Mouse (Mus musculus) thymus, postnatal 25 days (tissue): ENCODE data around the gene Kcnd3.

Experiments
- DNase-seq: peaks from one replicate; pipeline ENCODE4 v3.0.0; 2022

The Kcnd3 gene

DNA sequence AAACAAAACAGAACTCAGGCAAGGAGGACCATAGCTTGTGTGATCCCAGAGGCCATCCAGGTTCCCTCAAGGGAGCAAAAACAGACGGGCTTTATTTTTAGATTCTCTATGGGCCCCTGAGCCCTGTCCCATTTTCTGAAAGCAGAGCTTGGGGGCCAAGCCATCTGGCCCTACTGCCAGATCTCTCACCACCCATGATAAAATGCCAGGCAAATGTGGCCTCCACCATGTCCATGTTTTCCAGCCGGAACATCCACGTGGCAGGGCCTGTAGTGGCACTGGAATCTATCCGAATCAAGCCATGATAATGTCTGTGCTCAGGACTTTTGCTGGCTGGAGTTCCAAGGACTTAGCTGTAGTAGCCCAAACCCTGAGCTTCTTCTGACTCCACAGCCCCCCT, 148.4 kb downstream of the Kcnd3 start:
- no peak for DNase-seq

DNA sequence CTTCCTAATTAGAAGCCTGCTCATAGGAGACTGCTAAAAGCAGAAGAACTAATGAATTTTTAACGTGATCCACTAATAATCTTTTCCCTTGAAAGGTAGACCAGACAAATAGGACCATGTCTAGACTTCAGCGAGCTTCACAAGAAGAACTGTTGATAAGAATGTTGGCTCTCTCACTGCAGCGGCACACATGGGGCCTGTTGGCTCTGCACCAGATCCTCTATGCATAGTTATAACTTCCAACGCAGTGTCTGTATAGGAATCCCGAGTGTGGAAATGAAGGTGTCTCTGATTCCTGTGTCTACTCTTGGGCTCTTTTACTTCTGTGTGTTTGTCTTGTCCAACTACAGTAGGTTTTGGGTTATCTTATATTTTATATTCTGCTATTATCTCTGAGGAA, 150.8 kb downstream of the Kcnd3 start:
- no peak for DNase-seq

DNA sequence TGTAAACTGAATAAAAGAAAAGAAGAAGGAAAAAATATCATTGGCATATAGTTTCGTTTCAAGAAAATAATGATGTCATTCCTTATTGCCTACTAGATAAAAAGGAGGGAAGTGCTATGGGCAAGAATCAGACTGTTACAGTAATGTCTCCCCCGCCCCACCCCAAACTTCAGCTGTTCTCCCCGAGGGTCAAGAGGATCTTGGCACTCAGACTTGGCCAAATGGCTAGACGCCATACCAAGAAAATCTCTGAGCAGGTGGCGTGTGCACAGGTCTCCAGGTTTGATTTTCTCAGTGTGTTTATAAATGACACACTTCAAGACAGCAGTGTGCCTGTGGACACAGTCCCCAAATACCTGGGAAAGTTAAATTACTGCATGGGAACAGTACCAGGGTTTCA, 153.6 kb downstream of the Kcnd3 start:
- no peak for DNase-seq

DNA sequence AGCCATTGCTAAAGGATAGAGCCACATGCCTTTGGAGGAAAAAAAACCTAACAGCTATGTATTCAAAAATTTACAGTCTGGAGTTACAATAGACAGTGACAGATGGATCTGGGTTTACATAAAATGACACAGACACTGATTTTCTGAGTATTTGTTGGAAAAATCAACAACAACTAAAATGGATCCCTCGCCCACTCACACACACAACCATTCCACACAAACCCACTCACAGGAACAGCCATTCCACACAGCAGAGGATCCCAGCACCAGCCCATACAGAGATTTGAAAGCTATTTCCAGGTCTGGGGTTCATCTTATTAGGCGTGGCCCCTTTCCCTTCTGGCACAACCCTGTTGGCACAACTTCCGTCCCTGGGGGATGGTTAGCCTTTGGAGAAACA, 156.7 kb downstream of the Kcnd3 start:
- DNase-seq = no peak

DNA sequence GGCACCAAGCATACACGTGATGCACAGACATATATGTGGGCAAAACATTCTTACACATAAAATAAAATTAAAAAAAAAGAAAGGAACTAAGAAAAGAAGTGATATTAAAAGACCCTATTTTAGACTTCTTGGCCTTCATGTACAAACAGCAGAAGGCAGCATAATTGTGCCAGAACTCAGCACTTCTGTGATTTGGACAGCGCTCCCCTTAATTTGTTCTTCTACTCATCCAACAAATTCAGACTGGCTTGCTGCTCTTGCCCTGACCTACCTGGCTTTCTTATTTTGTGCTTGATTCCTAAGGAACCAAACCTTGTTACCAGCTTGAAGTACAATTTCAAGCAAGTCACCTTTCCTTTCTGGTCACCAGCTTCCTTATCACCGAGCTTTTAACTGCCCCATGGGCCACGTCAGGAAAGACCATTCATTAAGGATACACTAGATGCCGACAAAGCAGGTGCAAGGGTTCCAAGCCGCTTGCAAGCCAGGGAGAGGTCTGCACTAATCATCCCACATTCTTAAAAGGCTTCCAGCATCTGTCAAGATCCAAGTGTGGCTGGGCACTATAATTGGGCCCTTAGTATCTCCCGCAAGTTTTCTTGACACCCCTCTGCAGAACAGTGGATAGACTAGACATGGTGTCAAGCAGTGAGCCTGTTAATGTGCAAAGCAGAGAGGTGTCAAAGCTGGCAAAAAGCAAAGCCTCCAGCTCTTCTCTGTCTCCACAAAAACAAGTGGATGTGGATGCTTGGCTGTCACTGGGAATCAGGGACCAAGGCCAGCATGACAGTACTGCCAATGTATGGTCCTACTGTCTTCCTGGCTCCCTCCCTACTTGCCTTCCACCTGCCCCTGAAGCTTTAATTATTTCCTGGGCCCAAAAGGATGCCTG, 159.6 kb downstream of the Kcnd3 start:
- DNase-seq = no peak

DNA sequence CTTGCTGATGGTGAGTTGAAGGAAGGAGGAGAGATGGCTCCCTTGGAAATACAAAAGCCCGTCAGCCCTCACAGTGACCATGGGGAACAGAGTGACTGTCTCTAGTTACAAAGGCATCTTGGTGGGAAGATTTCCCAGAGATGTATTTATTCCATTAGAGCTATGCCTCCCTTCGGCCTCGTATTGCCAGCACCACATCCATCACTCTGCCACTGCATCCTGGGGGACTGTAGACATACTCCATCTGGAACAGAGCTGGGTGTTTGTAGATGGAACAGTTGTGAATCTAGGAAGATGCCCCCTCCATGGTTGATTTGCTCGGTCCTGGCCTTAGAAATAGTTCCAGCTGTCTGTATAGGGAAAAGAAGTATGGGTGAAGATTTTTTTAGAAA, 160.3 kb downstream of the Kcnd3 start:
- DNase-seq = no peak

DNA sequence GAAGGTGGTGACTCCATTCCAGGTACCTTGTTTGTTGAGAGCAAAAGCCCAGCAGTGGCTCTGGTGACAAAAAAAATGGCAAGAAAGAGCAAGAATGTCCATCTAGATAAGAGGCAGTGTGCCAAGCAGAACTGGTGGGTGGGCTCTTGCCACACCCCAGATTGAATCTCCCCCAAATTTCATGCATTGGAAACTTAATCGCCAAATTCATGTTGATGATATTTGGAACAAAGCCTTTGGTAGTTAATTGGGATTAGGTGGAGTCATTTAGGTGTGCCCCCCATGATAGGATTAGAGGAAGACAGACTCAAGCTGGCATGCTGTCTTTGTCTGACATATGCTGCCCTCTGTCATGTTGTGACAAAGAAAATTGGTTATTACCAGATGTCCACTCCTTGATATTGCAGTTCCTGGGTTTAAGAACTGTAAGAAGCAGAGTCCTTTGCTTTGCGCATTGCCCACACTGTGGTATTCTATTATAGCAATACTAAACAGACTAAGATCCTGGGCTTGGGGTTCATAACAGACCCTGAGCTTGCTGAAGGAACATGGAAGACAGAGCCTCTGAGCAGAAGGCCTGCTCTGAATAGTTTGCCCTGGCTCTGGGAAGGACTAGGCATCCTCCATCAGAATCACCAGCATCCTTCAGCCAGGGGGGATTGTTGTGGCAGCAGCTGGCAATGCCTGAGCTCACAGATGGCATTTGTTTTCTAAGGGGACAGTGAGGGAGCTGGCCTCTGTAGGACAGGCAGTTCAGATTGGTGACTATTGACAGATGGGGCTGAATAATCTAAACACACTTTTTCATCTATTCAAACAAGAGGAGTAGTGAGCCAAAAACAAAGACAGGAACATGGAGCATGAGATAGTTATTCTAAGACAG, 165.0 kb downstream of the Kcnd3 start:
- DNase-seq = no peak

DNA sequence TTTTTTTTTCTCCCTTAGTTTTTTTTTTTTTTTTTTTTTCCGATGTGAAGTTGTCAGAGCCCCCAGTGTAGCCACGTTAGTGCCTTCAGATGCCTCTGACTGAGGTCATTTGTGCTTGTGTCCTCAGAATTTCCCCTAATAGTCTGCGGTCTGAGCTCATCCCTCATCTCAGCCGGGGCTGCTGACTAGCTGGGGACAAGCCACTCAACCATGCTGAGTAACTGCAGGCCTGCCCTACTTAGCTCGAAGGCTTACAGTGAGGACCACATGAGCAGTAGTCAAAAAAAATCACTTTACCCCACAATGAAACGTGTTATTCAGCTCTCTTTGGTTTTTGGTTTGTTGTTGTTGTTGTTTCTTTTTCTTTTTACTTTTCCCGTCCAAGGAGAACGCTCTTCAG, 169.0 kb downstream of the Kcnd3 start:
- DNase-seq = no peak

DNA sequence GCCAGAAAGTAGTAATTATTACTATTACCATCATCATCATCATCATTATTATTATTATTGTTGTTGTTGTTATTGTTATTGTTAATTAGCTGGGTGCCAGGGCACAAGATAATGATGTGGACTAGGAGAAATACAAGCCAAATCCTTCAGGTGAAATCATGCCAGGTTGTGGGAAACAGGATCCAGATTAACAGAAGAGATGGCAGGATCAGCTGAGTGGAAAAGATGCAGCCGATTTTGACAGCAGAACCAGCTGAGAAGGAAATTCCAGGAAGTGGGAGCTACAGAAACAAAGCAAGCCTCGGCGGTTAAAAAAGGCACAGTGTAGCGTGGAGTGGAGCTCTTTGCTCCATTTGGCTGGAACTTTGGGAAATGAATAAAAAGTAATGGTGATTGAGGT, 171.0 kb downstream of the Kcnd3 start:
- no peak for DNase-seq

DNA sequence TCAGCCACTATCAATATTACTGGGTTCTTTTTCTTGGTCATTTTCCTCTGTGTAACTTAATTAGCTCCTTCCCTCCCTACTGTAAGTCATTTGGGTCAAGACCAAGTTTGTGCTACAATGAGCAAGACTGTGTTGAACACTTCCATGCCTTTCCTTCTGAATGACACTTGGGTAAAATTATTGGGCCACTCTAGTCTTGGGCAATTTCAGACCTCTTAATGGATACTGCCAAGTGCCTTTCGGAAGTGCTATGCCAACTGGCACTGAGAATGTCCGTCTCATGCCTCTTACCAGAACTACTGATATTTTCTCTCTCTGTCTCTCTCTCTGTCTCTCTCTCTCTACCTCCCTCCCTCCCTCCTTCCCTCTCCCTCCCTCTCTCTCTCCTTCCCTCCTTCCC, 173.8 kb downstream of the Kcnd3 start:
- DNase-seq = no peak

DNA sequence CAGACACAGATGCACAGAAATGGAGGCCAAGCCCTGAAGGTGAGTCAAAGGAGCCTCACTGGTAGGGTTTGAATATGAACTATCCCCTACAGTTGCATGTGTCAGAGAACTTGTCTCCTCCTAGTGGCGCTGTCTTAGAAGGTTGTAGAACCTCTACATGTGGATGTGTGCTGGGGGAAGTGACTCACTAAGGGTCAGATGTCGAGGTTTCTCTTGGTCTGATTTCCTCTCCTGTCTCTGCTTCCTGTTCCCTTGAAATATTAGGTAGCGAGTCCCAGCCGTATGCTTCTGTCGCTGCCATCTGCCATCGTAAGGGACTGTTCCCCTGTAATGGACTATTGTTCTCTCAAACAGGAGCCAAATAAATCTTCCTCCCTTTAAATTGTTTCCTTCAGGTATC, 175.1 kb downstream of the Kcnd3 start:
- DNase-seq = no peak

DNA sequence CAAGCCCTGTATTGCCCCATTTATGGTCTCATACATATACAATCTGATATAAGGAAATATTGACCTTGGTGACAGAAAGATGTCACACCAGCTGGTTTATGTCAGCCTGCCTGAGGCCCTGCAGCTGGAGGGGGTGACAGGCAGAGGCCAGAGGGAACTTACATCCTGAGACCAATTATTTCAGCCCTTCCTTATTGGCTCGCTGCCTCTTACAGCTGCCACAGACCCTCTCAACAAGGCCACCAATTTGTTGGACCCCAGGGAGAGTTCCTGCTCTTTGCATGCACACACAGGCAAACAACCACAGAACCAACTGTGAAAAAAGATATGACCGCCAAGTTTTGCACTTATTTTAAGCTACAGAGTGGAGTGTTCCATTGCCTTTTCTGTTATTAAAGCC, 180.2 kb downstream of the Kcnd3 start:
- DNase-seq = no peak

DNA sequence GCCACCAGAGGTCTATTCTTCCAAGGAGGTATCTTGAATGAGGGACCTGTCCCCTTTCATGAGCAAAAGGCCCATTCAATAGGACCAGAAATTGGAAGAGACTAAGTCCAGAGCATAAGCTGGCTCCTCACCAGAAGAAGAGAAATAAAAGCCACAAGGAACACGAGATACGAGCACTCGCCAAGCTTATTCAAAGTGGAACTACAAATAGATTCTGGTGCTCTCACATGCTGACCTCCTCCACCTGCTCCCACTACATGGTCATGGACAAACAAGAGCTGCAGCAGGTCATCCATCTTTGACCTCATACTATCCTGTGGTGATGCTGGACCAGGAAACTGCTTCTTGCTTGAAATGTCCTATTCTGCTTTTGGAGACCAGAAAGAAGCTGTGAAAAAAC, 180.9 kb downstream of the Kcnd3 start:
- no peak for DNase-seq

DNA sequence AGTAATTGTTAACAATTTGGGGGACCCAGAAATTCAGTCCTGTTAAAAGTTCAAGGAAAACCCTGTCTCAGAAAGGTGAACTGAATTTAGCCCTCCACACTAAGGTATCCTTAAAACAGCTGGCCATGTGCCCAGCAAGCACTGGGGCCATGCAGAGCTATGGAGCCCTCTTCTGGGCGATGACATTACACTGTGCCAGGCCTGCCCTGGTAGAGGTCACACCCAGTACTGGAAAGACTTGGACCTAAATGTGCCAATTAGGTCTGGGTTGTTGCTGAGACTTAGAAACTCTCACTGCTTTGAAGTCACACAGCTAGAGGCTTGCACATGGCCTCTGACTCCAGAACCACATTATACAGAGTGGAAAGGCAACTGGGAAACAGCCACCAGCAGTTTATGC, 190.1 kb downstream of the Kcnd3 start:
- DNase-seq = no peak

DNA sequence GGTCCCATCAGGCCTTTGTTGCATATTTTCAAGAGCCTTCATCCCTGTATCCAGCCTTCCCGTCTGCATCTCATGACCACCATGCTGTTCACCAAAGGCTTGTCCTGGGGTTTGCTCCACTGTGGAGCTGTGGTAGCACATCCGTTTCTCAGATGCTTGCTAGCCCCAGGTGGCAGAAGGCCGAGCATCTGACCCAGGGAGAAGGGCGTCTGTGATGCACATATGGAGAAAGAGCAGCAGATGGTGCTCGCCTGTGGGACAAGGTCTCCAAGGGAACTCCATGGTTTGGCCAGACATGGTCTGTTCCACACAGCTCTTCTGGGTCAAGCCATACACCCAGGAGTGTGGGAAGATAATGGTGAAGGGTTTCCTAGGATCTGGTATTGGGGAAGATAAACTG, 191.4 kb downstream of the Kcnd3 start:
- no peak for DNase-seq

DNA sequence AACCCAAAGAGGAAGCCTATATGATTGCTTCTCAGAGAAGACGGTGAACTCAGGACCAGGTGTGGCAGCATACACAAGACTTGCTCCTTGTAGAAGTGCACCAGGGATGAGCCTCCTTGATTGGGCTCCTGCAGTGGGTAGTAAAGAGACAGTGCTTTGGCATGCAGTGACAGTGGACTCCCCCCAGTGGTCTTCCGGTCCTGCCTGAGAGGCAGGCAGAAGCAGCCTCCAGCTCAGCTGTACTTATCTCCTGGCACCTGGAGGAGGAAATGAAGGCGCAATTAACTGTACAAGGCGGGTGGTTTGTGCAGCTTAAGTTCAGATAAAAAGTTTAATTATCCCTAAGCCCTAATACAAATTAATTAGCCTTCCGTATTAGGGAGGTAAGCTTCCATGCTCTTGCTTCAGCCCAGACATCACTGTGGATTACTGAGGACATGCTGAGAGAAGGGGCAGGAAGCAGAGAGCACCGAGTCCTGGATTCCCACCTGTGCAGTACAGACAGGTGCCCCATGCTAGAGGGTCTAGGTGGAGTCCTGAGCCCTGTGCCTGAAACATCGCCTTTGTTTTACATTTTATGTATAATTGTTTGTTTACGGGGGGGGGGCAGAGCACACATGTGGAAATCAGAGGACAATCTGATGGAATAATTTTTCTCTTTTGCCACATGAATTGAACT, 196.9 kb downstream of the Kcnd3 start:
- no peak for DNase-seq

DNA sequence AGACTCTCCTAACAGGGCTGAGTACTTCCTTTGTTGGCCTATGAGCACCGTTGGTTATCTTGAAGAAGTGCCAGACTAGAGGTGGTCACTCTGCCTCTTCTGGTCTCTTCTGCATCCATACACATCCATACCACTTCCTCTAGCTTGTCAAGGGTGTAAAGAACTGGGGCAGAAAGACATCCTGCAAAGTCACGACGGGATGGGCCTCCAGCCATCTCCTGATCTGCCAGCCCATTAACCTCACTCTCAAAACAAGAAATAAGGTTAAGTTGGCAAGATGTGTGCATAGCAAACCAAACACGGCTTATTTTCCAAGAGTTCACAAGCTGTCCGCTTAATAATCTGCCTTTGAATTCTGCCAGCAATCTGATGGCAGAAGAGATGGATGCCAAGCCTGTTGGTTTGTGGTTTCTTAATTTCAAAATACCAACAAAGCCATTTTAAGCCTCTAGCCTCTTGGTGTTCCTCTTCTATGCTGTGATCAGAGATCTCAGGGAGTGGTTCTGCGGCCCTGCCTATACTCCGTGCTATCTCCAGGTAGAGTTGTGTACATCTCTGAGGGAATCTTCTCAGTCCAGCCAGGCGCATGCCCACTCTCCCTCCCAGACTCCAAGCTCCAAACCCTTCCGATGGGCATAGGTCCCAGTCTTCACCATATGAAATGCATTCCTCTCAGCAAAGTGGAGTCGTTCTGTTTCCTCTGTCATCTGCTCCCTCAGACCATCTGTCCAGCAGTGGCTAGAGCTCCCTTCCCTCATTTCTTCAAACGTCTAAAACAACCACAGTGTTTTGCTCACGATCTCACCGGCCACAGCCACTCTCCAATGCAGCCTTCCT, 201.6 kb downstream of the Kcnd3 start:
- DNase-seq = no peak

DNA sequence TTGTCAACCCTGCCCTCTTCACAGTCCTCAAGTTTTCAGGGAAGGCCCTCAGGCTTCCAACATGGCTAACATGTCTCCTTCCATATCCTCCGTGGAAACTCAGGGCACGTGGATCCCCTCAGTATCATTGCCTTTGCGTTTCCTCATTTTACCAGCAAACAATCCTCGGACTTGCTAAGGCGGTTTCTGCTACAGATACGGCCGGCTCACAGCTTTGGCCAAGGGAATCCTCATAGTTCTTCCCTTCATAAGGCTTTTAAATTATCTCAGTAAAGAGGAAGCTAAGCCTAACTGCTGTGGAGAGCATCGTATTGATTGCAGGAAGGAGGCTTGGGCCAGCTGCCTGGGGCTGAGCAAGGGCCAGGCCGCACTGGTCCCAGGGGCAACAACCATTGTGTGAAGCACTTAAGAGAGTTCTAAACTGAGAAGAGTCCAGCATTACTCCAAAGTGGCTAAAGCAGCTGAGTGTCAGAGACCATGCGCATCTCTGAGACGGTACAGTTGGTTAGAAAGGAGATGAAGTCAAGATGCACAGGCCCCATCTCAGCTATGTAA, 203.0 kb downstream of the Kcnd3 start:
- DNase-seq = no peak

DNA sequence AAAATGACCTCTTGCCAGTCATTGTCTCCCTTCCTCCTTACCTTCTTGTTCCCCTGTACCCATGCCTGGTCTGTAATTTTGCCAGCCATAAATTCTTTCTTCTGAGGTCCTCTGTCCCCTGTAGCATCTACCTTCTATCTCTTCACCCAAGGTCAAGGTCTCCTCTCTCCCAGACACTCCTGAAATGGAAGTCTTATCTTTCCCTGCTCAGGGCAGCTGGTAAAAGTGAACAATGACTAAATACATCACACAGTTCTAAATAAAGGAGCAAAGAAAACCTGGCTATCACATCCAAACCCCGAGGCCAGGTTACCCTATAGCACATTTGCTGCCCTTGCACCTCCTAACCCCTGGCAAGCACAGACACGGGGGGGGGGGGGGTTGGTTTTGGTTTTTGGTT, 208.4 kb downstream of the Kcnd3 start:
- no peak for DNase-seq

DNA sequence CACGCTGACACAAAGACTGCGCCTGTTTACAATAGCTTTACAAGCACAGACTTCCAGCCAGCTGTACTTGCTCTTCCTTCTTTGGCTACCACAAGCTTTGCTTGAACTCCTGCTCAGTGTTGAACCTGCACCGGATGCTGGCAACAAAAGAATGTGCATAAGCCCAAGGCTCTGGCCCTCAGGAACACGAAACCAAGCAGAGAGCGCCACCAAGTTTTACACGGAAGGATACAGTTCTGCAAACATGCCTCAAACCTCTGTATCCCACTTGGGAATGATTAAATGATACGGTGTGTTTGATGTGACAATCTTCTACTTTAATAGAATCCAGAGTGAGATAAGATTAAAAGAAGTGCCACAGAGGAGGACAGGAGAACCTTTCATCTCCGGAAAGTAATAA, 210.9 kb downstream of the Kcnd3 start:
- no peak for DNase-seq

DNA sequence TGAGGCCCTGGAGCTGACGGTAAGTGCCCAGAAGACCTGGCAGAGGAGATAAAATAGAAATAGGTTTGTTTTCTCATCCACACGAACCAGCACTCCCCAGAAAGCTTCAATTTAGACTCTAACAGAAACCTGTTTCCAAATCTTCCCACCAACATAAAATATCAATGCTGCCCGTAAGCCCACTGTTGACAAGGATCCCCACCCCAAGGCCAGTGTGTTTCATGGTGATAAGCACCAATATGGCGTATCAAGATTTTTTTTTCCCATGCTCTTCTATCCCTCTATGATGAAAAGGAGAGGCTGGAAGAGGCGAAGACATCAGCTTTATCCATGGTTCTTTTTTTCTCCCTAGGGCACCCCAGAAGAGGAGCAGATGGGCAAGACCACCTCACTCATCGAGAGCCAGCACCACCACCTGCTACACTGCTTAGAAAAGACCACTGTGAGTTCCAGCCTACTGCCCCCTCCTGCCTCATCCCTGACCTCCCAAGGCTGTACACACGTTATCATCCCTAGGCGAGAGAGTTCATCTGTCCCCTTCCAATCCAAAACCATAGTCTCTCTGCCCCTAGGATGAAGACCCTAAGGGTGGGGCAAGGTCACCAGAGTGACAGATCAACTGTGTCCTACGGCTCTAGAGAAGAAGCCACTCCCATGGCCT, 213.1 kb downstream of the Kcnd3 start:
- no peak for DNase-seq

DNA sequence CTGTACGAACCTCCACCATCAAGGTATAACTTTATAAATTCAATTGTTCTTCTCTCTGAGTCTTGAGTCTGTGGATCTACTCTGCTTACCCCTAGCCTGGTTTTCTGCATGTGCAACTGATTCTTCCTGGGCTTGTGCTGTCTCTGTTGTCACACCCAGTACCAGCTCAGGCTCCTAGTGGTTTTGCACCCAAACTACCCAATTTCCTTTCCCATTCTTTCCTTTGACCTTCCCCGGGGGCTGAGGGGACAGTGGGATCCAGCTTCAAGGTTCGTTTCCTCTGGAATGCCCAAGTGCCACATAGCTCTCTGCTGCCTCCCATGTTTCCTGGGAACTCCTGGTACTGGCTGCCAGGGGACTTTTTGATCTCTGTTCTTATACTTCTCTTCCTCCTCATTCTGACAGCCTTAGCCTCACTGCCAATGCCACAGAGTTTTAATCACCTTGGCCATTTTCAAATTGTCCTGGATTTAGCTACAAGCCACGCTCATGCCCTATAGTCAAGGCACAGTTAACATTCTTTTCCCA, 214.9 kb downstream of the Kcnd3 start:
- DNase-seq = no peak
